Mouse (Mus musculus) adipocyte (in vitro differentiated cells): ENCODE measurements at regions not wholly inside any gene's neighbourhood (a gene's known extent, or its start where the extent isn't known, plus 50 kb on each side); places are given as distances from the start of the nearest gene placed in this dataset.

ENCODE experiments used
- DNase-seq: peaks from one replicate; pipeline ENCODE4 v3.0.0-alpha.2; 2016; ENCODE audit warnings: low spot score

- no peak for DNase-seq
Measured at GRCm38 (mm10) chr5:148615117-148615516, 62.5 kb upstream of the Ubl3 start.

DNA sequence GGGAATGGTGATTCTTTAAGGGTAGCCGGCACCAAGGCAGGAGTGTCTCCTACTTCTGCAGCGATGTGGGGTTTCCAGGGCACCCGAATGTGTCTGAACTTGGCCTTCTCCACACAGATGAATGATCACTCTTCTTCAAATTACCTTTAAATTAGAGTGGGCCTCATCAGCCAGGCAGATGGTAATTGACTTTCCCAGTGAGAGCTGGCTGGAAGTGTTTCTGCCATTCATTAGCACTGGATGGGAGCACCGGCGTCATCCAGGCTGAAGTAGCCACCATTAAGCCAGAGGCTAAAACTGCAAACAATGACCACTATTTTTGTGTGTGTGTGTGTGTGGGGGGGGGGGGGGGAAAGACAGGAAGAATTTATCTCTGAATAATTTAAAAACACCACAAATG lies 58.7 kb upstream of the Ubl3 start:
- DNase-seq = no peak

DNA sequence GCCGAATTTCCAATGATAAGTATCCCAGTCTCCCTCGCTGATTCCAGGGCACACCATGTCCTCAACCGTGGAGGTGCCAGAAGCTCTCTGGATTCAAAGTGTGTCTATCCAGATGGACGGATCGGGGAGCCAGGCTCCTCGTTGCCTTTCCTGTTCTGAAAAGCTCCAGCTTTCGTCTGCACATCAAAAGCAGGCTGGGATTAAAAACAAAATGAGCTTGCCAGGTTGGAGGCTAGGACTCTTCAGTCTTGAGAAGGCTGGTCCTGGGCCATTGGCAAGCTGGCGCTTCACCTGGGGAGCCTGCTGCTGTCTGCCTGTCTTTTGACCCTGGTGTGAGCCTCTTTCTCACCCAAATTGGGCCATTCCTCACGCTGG lies 56.9 kb upstream of the Ubl3 start:
- DNase-seq = no peak

- no peak for DNase-seq
Measured at GRCm38 (mm10) chr5:148608857-148609505, 56.4 kb upstream of the Ubl3 start.

DNA sequence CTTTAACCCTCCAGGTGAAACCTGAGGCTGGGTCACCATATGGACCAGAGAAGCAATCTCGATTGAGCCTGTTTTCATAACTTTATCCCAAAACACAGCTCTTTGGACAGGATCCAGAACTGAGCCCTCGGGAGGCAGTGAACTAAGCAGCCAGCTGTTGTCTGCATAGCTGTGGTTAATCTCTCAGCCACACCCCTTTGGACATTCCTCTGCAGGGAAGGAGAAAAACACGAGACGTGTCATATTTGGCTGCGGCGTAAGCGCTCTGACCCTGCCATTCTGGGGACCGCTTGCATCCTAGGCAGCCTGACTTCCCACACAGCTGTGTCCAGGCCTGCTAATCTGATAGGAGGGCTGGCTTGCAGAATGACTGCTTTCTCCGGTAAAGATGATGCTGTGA lies 55.6 kb upstream of the Ubl3 start:
- DNase-seq = peak; percentile 90

- DNase-seq = no peak
Measured at GRCm38 (mm10) chr5:148605730-148606129, 53.1 kb upstream of the Ubl3 start.
